Mouse (Mus musculus): ENCODE results near the gene Scarb1. TPM values are rescaled to one million over a fixed set of nuclear protein-coding genes. Genes with fewer than 3 reads are reported as not detected.
A peak's percentile ranks its signal among the peaks of the same experiment; 100 is the strongest.

Gene Scarb1
- polyA plus RNA-seq, 1 experiment from 2014 or later: 74.3 TPM

- Histone ChIP-seq H3K27ac (ENCODE audit: poor library complexity, severe bottlenecking) (0 out of 2 replicates have a peak overlapping the region, but pooled peaks have one; percentile 12), H3K9ac (no peak overlapping the region), H3K36me3 (0 out of 2 replicates have a peak, but pooled peaks cover 5% of the 10 kb centered on the region), H3K4me3 (no peak overlapping the region), H3K4me2 (no peak overlapping the region), H3K4me1 (replicated peaks) (peaks cover 63% of the 10 kb centered on the region), H3K27me3 (replicated peaks) (no peaks in the 10 kb centered on the region), H3K9me3 (replicated peaks) (peaks cover 7% of the 10 kb centered on the region; the same call in 1 of the 2 replicates)
- ATAC-seq (ENCODE audit: insufficient number of reproducible peaks, low FRiP score): no peak
- WGBS: 81% methylated on average over 16 of the region's 16 CpGs
Measured at GRCm38 (mm10) chr5:125319057-125319800, 21.7 kb downstream of the Scarb1 start.

GRCm38 (mm10) chr5:125317953-125318352 lies 22.9 kb downstream of the Scarb1 start:
- Histone ChIP-seq H3K4me3 (no peak overlapping the region), H3K4me1 (replicated peaks) (peaks cover 62% of the 10 kb centered on the region), H3K9me3 (replicated peaks) (peaks cover 7% of the 10 kb centered on the region; the same call in 1 of the 2 replicates), H3K4me2 (no peak overlapping the region), H3K27me3 (replicated peaks) (no peaks in the 10 kb centered on the region), H3K27ac (ENCODE audit: poor library complexity, severe bottlenecking) (no peak overlapping the region), H3K9ac (no peak overlapping the region), H3K36me3 (0 out of 2 replicates have a peak, but pooled peaks cover 7% of the 10 kb centered on the region)
- 81% methylated on average over 8 of the region's 8 CpGs for WGBS
- no peak for ATAC-seq (ENCODE audit: insufficient number of reproducible peaks, low FRiP score)

- Histone ChIP-seq H3K27me3 (replicated peaks) (no peaks in the 10 kb centered on the region), H3K9me3 (replicated peaks) (peaks cover 7% of the 10 kb centered on the region; the same call in 1 of the 2 replicates), H3K4me3 (no peak overlapping the region), H3K36me3 (0 out of 2 replicates have a peak, but pooled peaks cover 9% of the 10 kb centered on the region), H3K4me1 (replicated peaks) (peaks cover 61% of the 10 kb centered on the region), H3K9ac (no peak overlapping the region), H3K27ac (ENCODE audit: poor library complexity, severe bottlenecking) (no peak overlapping the region), H3K4me2 (no peak overlapping the region)
- no peak for ATAC-seq (ENCODE audit: insufficient number of reproducible peaks, low FRiP score)
- 27% methylated on average over 7 of the region's 7 CpGs for WGBS
Measured at GRCm38 (mm10) chr5:125317296-125317695, 23.6 kb downstream of the Scarb1 start.

GRCm38 (mm10) chr5:125316771-125317170 lies 24.1 kb downstream of the Scarb1 start:
- H3K9ac ChIP-seq: no peak overlapping the region
- H3K9me3 ChIP-seq (replicated peaks): peaks cover 7% of the 10 kb centered on the region; the same call in 1 of the 2 replicates
- 73% methylated on average over 2 of the region's 2 CpGs for WGBS
- H3K4me2 ChIP-seq: no peak overlapping the region
- H3K4me1 ChIP-seq (replicated peaks): peaks cover 56% of the 10 kb centered on the region
- no peak overlapping the region for H3K27ac ChIP-seq (ENCODE audit: poor library complexity, severe bottlenecking)
- H3K4me3 ChIP-seq: no peak overlapping the region
- 0 out of 2 replicates have a peak, but pooled peaks cover 9% of the 10 kb centered on the region for H3K36me3 ChIP-seq
- no peak for ATAC-seq (ENCODE audit: insufficient number of reproducible peaks, low FRiP score)
- H3K27me3 ChIP-seq (replicated peaks): no peaks in the 10 kb centered on the region

GRCm38 (mm10) chr5:125315110-125315509 lies 25.8 kb downstream of the Scarb1 start:
- no peak overlapping the region for H3K9ac ChIP-seq
- no peak for ATAC-seq (ENCODE audit: insufficient number of reproducible peaks, low FRiP score)

GRCm38 (mm10) chr5:125313991-125314390 lies 26.9 kb downstream of the Scarb1 start:
- Histone ChIP-seq H3K4me2 (no peak overlapping the region), H3K36me3 (0 out of 2 replicates have a peak, but pooled peaks cover 8% of the 10 kb centered on the region), H3K9me3 (replicated peaks) (peaks cover 4% of the 10 kb centered on the region; the same call in 1 of the 2 replicates), H3K4me1 (replicated peaks) (peaks cover 49% of the 10 kb centered on the region), H3K27me3 (replicated peaks) (no peaks in the 10 kb centered on the region), H3K4me3 (no peak overlapping the region), H3K9ac (no peak overlapping the region), H3K27ac (ENCODE audit: poor library complexity, severe bottlenecking) (no peak overlapping the region)
- ATAC-seq (ENCODE audit: insufficient number of reproducible peaks, low FRiP score): no peak
- WGBS: 73% methylated on average over 11 of the region's 11 CpGs

More at GRCm38 (mm10) chr5:125315110-125315509, 25.8 kb downstream of the Scarb1 start:
- H3K4me1 ChIP-seq (replicated peaks): peaks cover 49% of the 10 kb centered on the region
- peaks cover 7% of the 10 kb centered on the region; the same call in 1 of the 2 replicates for H3K9me3 ChIP-seq (replicated peaks)
- no peaks in the 10 kb centered on the region for H3K27me3 ChIP-seq (replicated peaks)
- no peak overlapping the region for H3K4me2 ChIP-seq
- H3K36me3 ChIP-seq: 0 out of 2 replicates have a peak, but pooled peaks cover 9% of the 10 kb centered on the region
- WGBS: 72% methylated on average over 1 of the region's 1 CpGs
- H3K4me3 ChIP-seq: no peak overlapping the region
- no peak overlapping the region for H3K27ac ChIP-seq (ENCODE audit: poor library complexity, severe bottlenecking)

GRCm38 (mm10) chr5:125312970-125313597 lies 27.8 kb downstream of the Scarb1 start:
- peaks cover 56% of the 10 kb centered on the region for H3K4me1 ChIP-seq (replicated peaks)
- ATAC-seq (ENCODE audit: insufficient number of reproducible peaks, low FRiP score): no peak
- no peaks in the 10 kb centered on the region for H3K9me3 ChIP-seq (replicated peaks)
- H3K4me2 ChIP-seq: no peak overlapping the region
- no peak overlapping the region for H3K4me3 ChIP-seq
- 0 out of 2 replicates have a peak, but pooled peaks cover 4% of the 10 kb centered on the region for H3K36me3 ChIP-seq
- no peaks in the 10 kb centered on the region for H3K27me3 ChIP-seq (replicated peaks)
- no peak overlapping the region for H3K27ac ChIP-seq (ENCODE audit: poor library complexity, severe bottlenecking)
- WGBS: 84% methylated on average over 13 of the region's 13 CpGs
- H3K9ac ChIP-seq: no peak overlapping the region

- H3K27me3 ChIP-seq (replicated peaks): no peaks in the 10 kb centered on the region
- H3K4me3 ChIP-seq: no peak overlapping the region
- no peak overlapping the region for H3K27ac ChIP-seq (ENCODE audit: poor library complexity, severe bottlenecking)
- H3K9me3 ChIP-seq (replicated peaks): no peaks in the 10 kb centered on the region
- ATAC-seq (ENCODE audit: insufficient number of reproducible peaks, low FRiP score): no peak
- peaks cover 46% of the 10 kb centered on the region for H3K4me1 ChIP-seq (replicated peaks)
- 0 out of 2 replicates have a peak, but pooled peaks cover 4% of the 10 kb centered on the region for H3K36me3 ChIP-seq
- H3K4me2 ChIP-seq: no peak overlapping the region
- 81% methylated on average over 2 of the region's 2 CpGs for WGBS
- no peak overlapping the region for H3K9ac ChIP-seq
Measured at GRCm38 (mm10) chr5:125310986-125311385, 29.9 kb downstream of the Scarb1 start.

- H3K9me3 ChIP-seq (replicated peaks): no peaks in the 10 kb centered on the region
- H3K4me3 ChIP-seq: no peak overlapping the region
- no peaks in the 10 kb centered on the region for H3K27me3 ChIP-seq (replicated peaks)
- no peak overlapping the region for H3K27ac ChIP-seq (ENCODE audit: poor library complexity, severe bottlenecking)
- H3K4me2 ChIP-seq: no peak overlapping the region
- peaks cover 52% of the 10 kb centered on the region for H3K4me1 ChIP-seq (replicated peaks)
- 74% methylated on average over 7 of the region's 7 CpGs for WGBS
- ATAC-seq (ENCODE audit: insufficient number of reproducible peaks, low FRiP score): no peak
- H3K36me3 ChIP-seq: 0 out of 2 replicates have a peak, but pooled peaks cover 4% of the 10 kb centered on the region
- H3K9ac ChIP-seq: no peak overlapping the region
Measured at GRCm38 (mm10) chr5:125309193-125309592, 31.7 kb downstream of the Scarb1 start.

GRCm38 (mm10) chr5:125306824-125307223 lies 34.1 kb downstream of the Scarb1 start:
- Histone ChIP-seq H3K36me3 (peaks cover 10% of the 10 kb centered on the region), H3K27ac (ENCODE audit: poor library complexity, severe bottlenecking) (no peak overlapping the region), H3K4me3 (no peak overlapping the region), H3K4me1 (replicated peaks) (peaks cover 43% of the 10 kb centered on the region), H3K27me3 (replicated peaks) (no peaks in the 10 kb centered on the region), H3K9ac (no peak overlapping the region), H3K9me3 (replicated peaks) (no peaks in the 10 kb centered on the region), H3K4me2 (no peak overlapping the region)
- ATAC-seq (ENCODE audit: insufficient number of reproducible peaks, low FRiP score): no peak
- WGBS: 86% methylated on average over 13 of the region's 13 CpGs

- no peak overlapping the region for H3K9ac ChIP-seq
- no peak overlapping the region for H3K4me2 ChIP-seq
- peaks cover 15% of the 10 kb centered on the region for H3K36me3 ChIP-seq
- H3K4me3 ChIP-seq: no peak overlapping the region
- H3K27me3 ChIP-seq (replicated peaks): no peaks in the 10 kb centered on the region
- H3K27ac ChIP-seq (ENCODE audit: poor library complexity, severe bottlenecking): no peak overlapping the region
- H3K9me3 ChIP-seq (replicated peaks): no peaks in the 10 kb centered on the region
- no peak for ATAC-seq (ENCODE audit: insufficient number of reproducible peaks, low FRiP score)
- H3K4me1 ChIP-seq (replicated peaks): peaks cover 43% of the 10 kb centered on the region
- 82% methylated on average over 7 of the region's 7 CpGs for WGBS
Measured at GRCm38 (mm10) chr5:125306372-125306771, 34.5 kb downstream of the Scarb1 start.

All from heart, embryonic 12.5 days (tissue).